Mouse (Mus musculus) limb, embryonic 13.5 days (tissue): Measurements from ENCODE around the gene Ccl12. TPM values are rescaled to one million over a fixed set of nuclear protein-coding genes. Genes with fewer than 3 reads are reported as not detected.

Source experiments
- ATAC-seq: fragments of 200-750 bp; cut with Nextera tagmentation; 2 replicates; pipeline ENCODE4 v1.8.0; 2017; ENCODE audit warnings: low read depth, moderate number of reproducible peaks, moderate TSS enrichment; ENCODE audit not compliant: low FRiP score
- H3K27ac ChIP-seq: fragments of 300-500 bp; sonication (generic); 2 replicates; pipeline ENCODE4 v1.5.1; 2015; ENCODE audit warnings: inconsistent platforms, mild to moderate bottlenecking, moderate library complexity
- H3K27me3 ChIP-seq: fragments of 300-500 bp; sonication (generic); 2 replicates; pipeline ENCODE4 v1.6.1; 2015; ENCODE audit warnings: mild to moderate bottlenecking, inconsistent platforms
- H3K36me3 ChIP-seq: fragments of 300-500 bp; sonication (generic); 2 replicates; pipeline ENCODE4 v1.6.1; 2015; ENCODE audit warnings: inconsistent platforms, mild to moderate bottlenecking, moderate library complexity
- H3K4me1 ChIP-seq: fragments of 300-500 bp; sonication (generic); 2 replicates; pipeline ENCODE4 v1.6.1; 2015; ENCODE audit warnings: inconsistent platforms
- H3K4me2 ChIP-seq: fragments of 300-500 bp; sonication (generic); replicated peaks from 2 replicates; pipeline ENCODE4 v1.6.1; 2015; ENCODE audit warnings: inconsistent platforms, mild to moderate bottlenecking, moderate library complexity
- H3K4me3 ChIP-seq: fragments of 300-500 bp; sonication (generic); 2 replicates; pipeline ENCODE4 v1.5.1; 2015; ENCODE audit warnings: moderate library complexity, mild to moderate bottlenecking, inconsistent platforms
- H3K9ac ChIP-seq: fragments of 300-500 bp; sonication (generic); 2 replicates; pipeline ENCODE4 v1.6.1; 2015; ENCODE audit warnings: mild to moderate bottlenecking, inconsistent platforms
- H3K9me3 ChIP-seq: fragments of 300-500 bp; sonication (generic); 2 replicates; pipeline ENCODE4 v1.6.1; 2016; ENCODE audit warnings: inconsistent platforms
- WGBS: fragments of 180-500 bp; shearing (Covaris S2); methylation state at CpG from one replicate; pipeline ENCODE4 v1.1.7; 2015; 5-methylcytosine and 5-hydroxymethylcytosine counted together
- polyA plus RNA-seq: library from polyadenylated mRNA; unstranded; fragments of >200 nt; fragmentation: Nextera tagmentation; extraction: Ambion mirVana; gene quantifications from 2 replicates; pipeline ENCODE4 v1.2.1, GENCODE M21; 2015

The Ccl12 gene
- polyA plus RNA-seq, 1 experiment from 2014 or later = 3.7 TPM

DNA sequence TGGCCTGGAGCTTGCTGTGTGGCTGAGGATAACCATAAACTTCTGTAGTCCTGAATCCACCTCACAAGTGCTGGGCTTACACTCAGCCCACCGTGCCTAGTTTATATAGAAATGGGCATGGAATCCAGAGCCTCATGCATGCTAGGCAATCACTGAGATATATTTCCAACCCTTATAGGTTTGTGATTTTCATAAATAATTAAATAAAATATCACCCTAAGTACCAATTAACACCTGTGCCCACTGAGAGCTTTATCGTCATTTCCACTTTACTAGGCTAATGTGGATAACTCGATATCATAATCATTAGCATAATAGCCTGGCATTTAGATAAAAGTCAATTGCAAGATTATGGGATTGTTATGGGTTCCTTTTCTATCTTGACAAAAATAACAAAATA lies 17.3 kb upstream of the Ccl12 start:
- no peak overlapping the region for H3K4me2 ChIP-seq
- no peaks in the 10 kb centered on the region for H3K36me3 ChIP-seq
- no peak overlapping the region for H3K9ac ChIP-seq
- no peak overlapping the region for H3K4me3 ChIP-seq
- ATAC-seq = no peak
- no peak overlapping the region for H3K27ac ChIP-seq
- H3K9me3 ChIP-seq = no peaks in the 10 kb centered on the region
- H3K27me3 ChIP-seq = no peaks in the 10 kb centered on the region
- H3K4me1 ChIP-seq = no peaks in the 10 kb centered on the region
- whole genome bisulfite sequencing = 88% methylated on average over 3 of the region's 3 CpGs

GRCm38 (mm10) chr11:82099511-82100323 lies 1.9 kb upstream of the Ccl12 start:
- Histone ChIP-seq H3K4me3 (no peak overlapping the region), H3K27me3 (no peaks in the 10 kb centered on the region), H3K4me1 (no peaks in the 10 kb centered on the region), H3K9me3 (no peaks in the 10 kb centered on the region), H3K27ac (no peak overlapping the region), H3K36me3 (no peaks in the 10 kb centered on the region), H3K4me2 (no peak overlapping the region), H3K9ac (no peak overlapping the region)
- ATAC-seq = no peak
- WGBS = 83% methylated on average over 10 of the region's 10 CpGs

DNA sequence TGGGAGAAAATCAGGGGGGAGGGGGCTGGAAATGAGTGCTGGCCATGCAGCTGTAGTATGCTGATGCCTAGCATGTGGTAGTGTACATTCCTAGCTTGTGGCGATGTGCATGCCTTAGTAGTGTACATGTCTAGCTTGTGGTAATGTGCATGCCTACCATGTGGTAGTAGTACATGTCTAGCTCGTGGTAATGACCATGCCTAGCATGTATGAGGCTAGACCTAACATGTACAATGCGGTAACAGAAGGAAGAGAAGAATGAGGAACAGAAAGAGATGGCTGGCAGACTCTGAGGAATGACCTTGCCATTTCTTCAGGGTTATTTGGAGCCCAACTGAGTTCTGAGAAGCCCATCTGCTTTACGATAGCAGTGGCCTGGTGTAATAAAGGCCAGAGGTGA lies 558 bp upstream of the Ccl12 start:
- H3K36me3 ChIP-seq = no peaks in the 10 kb centered on the region
- whole genome bisulfite sequencing = 82% methylated on average over 4 of the region's 4 CpGs

DNA sequence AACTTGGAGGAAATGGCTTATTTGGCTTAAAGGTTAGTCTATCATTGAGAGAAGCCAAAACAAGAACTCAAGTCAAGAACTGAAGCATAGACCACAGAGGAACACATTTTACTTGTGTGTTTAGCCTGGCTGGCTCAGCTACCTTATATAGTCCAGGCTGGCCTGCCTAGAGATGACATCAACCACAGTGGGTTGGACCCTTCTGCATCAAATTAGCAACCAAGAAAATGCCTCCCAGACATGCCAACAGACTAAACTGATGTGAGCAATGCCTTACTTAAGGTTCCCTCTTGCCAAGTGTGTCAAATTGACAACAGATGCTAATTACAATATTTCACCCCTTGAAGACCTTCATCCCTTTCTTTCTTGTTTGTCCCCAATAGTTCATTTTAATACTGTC lies 8.0 kb downstream of the Ccl12 start:
- ATAC-seq = no peak
- no peaks in the 10 kb centered on the region for H3K9me3 ChIP-seq
- H3K27ac ChIP-seq = no peak overlapping the region

More for the DNA sequence above, 558 bp upstream of the Ccl12 start:
- ATAC-seq = no peak
- Histone ChIP-seq H3K9me3 (no peaks in the 10 kb centered on the region), H3K27ac (no peak overlapping the region), H3K4me1 (no peaks in the 10 kb centered on the region), H3K9ac (no peak overlapping the region), H3K27me3 (no peaks in the 10 kb centered on the region), H3K4me2 (no peak overlapping the region), H3K4me3 (no peak overlapping the region)

GRCm38 (mm10) chr11:82110372-82111248 lies 9.0 kb downstream of the Ccl12 start:
- Histone ChIP-seq H3K9me3 (no peaks in the 10 kb centered on the region), H3K4me2 (no peak overlapping the region), H3K36me3 (no peaks in the 10 kb centered on the region), H3K27me3 (no peaks in the 10 kb centered on the region), H3K27ac (no peak overlapping the region), H3K4me1 (no peaks in the 10 kb centered on the region), H3K4me3 (no peak overlapping the region), H3K9ac (no peak overlapping the region)
- no peak for ATAC-seq
- WGBS = 55% methylated on average over 6 of the region's 6 CpGs

More for the DNA sequence above, 8.0 kb downstream of the Ccl12 start:
- H3K27me3 ChIP-seq = no peaks in the 10 kb centered on the region
- no peak overlapping the region for H3K9ac ChIP-seq
- no peak overlapping the region for H3K4me2 ChIP-seq
- H3K36me3 ChIP-seq = no peaks in the 10 kb centered on the region
- H3K4me3 ChIP-seq = no peak overlapping the region
- no peaks in the 10 kb centered on the region for H3K4me1 ChIP-seq

GRCm38 (mm10) chr11:82114885-82115284 lies 13.2 kb downstream of the Ccl12 start, which contains the start of gene Ccl8:
TSS of gene Ccl8 (plus strand) at chr11:82115185.
- H3K4me1 ChIP-seq = no peaks in the 10 kb centered on the region
- H3K27ac ChIP-seq = no peak within 1 kb of the TSS
- H3K27me3 ChIP-seq = no peaks in the 10 kb centered on the region; the same call in 1 of the 2 replicates
- no peak within 1 kb of the TSS for H3K4me3 ChIP-seq
- no peak within 1 kb of the TSS for H3K9ac ChIP-seq
- WGBS = 87% methylated on average over 3 of the region's 3 CpGs
- no peak within 1 kb of the TSS for H3K4me2 ChIP-seq
- H3K9me3 ChIP-seq = no peaks in the 10 kb centered on the region
- no peaks in the 10 kb centered on the region for H3K36me3 ChIP-seq
- no peak for ATAC-seq

DNA sequence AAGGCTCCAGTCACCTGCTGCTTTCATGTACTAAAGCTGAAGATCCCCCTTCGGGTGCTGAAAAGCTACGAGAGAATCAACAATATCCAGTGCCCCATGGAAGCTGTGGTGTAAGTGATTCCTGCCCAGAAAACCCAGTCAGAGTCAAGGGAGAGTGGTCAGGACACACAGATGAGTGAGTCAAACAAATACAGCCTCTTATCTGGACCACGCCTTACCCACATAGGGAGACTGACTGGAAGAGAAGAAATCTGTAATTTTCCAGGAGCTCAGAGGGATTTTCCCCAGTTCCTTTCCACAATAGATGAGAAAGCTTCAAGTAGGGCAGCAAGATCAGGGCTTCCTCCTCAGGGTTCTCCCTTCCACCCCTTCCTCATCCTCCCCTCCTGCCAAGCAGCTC lies 14.4 kb downstream of the Ccl12 start:
- no peak overlapping the region for H3K9ac ChIP-seq
- H3K27me3 ChIP-seq = no peaks in the 10 kb centered on the region; the same call in 1 of the 2 replicates
- no peak for ATAC-seq
- no peaks in the 10 kb centered on the region for H3K4me1 ChIP-seq
- H3K4me2 ChIP-seq = no peak overlapping the region
- no peaks in the 10 kb centered on the region for H3K36me3 ChIP-seq
- WGBS = 83% methylated on average over 3 of the region's 3 CpGs
- no peak overlapping the region for H3K27ac ChIP-seq
- H3K9me3 ChIP-seq = no peaks in the 10 kb centered on the region
- no peak overlapping the region for H3K4me3 ChIP-seq

GRCm38 (mm10) chr11:82132977-82133376 lies 31.3 kb downstream of the Ccl12 start:
- no peaks in the 10 kb centered on the region for H3K4me1 ChIP-seq
- no peak overlapping the region for H3K4me3 ChIP-seq
- no peak overlapping the region for H3K9ac ChIP-seq
- WGBS = 68% methylated on average over 1 of the region's 1 CpGs
- no peaks in the 10 kb centered on the region for H3K36me3 ChIP-seq
- H3K4me2 ChIP-seq = no peak overlapping the region
- ATAC-seq = no peak
- H3K9me3 ChIP-seq = no peaks in the 10 kb centered on the region
- no peaks in the 10 kb centered on the region for H3K27me3 ChIP-seq
- no peak overlapping the region for H3K27ac ChIP-seq

GRCm38 (mm10) chr11:82136196-82136595 lies 34.6 kb downstream of the Ccl12 start:
- Histone ChIP-seq H3K36me3 (no peaks in the 10 kb centered on the region), H3K4me1 (peaks cover 16% of the 10 kb centered on the region), H3K9ac (no peak overlapping the region), H3K4me3 (no peak overlapping the region), H3K9me3 (no peaks in the 10 kb centered on the region), H3K27ac (no peak overlapping the region), H3K4me2 (no peak overlapping the region), H3K27me3 (no peaks in the 10 kb centered on the region)
- WGBS = 89% methylated on average over 2 of the region's 2 CpGs
- no peak for ATAC-seq

DNA sequence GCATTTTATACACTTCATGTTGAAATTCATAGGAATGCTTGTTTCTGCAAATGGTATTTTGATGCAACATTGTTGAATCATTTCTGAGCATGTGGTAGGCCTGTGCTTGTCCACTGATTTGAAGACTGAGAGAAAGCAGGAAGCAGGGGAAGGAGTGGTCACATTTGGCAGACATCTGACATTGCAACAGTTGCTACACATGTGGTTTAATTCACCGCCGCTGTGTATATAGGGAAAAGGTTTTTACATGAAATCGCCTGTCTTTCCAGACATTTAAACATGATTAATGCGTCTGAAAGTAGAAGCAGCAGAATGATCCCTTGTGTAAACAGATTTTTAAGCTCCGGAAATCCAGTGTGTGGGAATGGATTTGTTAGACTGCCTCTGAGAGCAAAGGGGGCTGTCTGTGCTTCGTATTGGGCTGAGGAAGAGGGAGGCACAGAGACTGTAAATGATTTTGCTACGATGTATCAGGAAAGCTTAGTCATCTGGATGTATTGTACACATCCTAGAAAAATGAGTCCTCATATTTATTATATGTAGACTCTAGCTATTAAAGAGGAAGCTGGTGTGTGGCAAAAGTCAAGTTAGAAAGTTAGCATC lies 37.9 kb downstream of the Ccl12 start:
- H3K27ac ChIP-seq = no peak overlapping the region
- H3K4me3 ChIP-seq = no peak overlapping the region
- WGBS = 24% methylated on average over 7 of the region's 7 CpGs
- H3K27me3 ChIP-seq = no peaks in the 10 kb centered on the region
- no peaks in the 10 kb centered on the region for H3K9me3 ChIP-seq
- peak; percentile 82 for ATAC-seq
- H3K36me3 ChIP-seq = no peaks in the 10 kb centered on the region
- H3K4me1 ChIP-seq = peaks cover 16% of the 10 kb centered on the region
- H3K9ac ChIP-seq = no peak overlapping the region
- peak overlapping the region; percentile 5; the same call in 1 of the 2 replicates for H3K4me2 ChIP-seq
